Mouse (Mus musculus): ENCODE data around the gene Hormad2. TPM values are rescaled to one million over a fixed set of nuclear protein-coding genes. Genes with fewer than 3 reads are reported as not detected.

Gene Hormad2
- polyA plus RNA-seq (2012; rRNA removed), result 13.7 and 15.3 TPM in 2 replicates

GRCm38 (mm10) chr11:4440978-4441377, at the start of gene Hormad2:
TSS of gene Hormad2 (minus strand) at chr11:4441105.
- no peaks in the 10 kb centered on the region for H3K36me3 ChIP-seq (ENCODE audit: control insufficient read depth, insufficient read depth, low read length)
- TF ChIP-seq POLR2A (IDR thresholded peaks at IDR 0.05; ENCODE audit: control insufficient read depth, low read depth, low read length) (peak; percentile 89), CTCF (IDR thresholded peaks at IDR 0.05; ENCODE audit: control insufficient read depth, insufficient read depth, insufficient replicate concordance, low read depth, low read length) (no peak)
- no peaks in the 10 kb centered on the region for H3K27me3 ChIP-seq (ENCODE audit: control insufficient read depth, insufficient read depth, low read length)
- peak within 1 kb of the TSS; percentile 92 for H3K4me3 ChIP-seq (ENCODE audit: control insufficient read depth, low read depth, low read length)
- peak within 1 kb of the TSS; percentile 91 for H3K27ac ChIP-seq (ENCODE audit: control insufficient read depth, insufficient read depth, low read depth, low read length)
- H3K4me1 ChIP-seq (ENCODE audit: control insufficient read depth, insufficient read depth, low read length), result peaks cover 13% of the 10 kb centered on the region

- Histone ChIP-seq H3K4me1 (ENCODE audit: control insufficient read depth, insufficient read depth, low read length) (no peaks in the 10 kb centered on the region), H3K27me3 (ENCODE audit: control insufficient read depth, insufficient read depth, low read length) (no peaks in the 10 kb centered on the region), H3K36me3 (ENCODE audit: control insufficient read depth, insufficient read depth, low read length) (peaks cover 2% of the 10 kb centered on the region), H3K4me3 (ENCODE audit: control insufficient read depth, low read depth, low read length) (no peak overlapping the region), H3K27ac (ENCODE audit: control insufficient read depth, insufficient read depth, low read depth, low read length) (no peak overlapping the region)
- TF ChIP-seq POLR2A (IDR thresholded peaks at IDR 0.05; ENCODE audit: control insufficient read depth, low read depth, low read length) (no peak), CTCF (IDR thresholded peaks at IDR 0.05; ENCODE audit: control insufficient read depth, insufficient read depth, insufficient replicate concordance, low read depth, low read length) (no peak)
These were observed 48.3 kb upstream of the Hormad2 start for GRCm38 (mm10) chr11:4489207-4489606.

- no peak for TF ChIP-seq POLR2A (IDR thresholded peaks at IDR 0.05; ENCODE audit: control insufficient read depth, low read depth, low read length)
- TF ChIP-seq CTCF (IDR thresholded peaks at IDR 0.05; ENCODE audit: control insufficient read depth, insufficient read depth, insufficient replicate concordance, low read depth, low read length), result no peak
- no peaks in the 10 kb centered on the region for H3K27me3 ChIP-seq (ENCODE audit: control insufficient read depth, insufficient read depth, low read length)
- no peaks in the 10 kb centered on the region for H3K4me1 ChIP-seq (ENCODE audit: control insufficient read depth, insufficient read depth, low read length)
- peaks cover 2% of the 10 kb centered on the region for H3K36me3 ChIP-seq (ENCODE audit: control insufficient read depth, insufficient read depth, low read length)
- H3K4me3 ChIP-seq (ENCODE audit: control insufficient read depth, low read depth, low read length), result no peak overlapping the region
- H3K27ac ChIP-seq (ENCODE audit: control insufficient read depth, insufficient read depth, low read depth, low read length), result no peak overlapping the region
These were observed 47.9 kb upstream of the Hormad2 start for GRCm38 (mm10) chr11:4488798-4489197.

GRCm38 (mm10) chr11:4488367-4488766, 47.5 kb upstream of the Hormad2 start:
- peaks cover 2% of the 10 kb centered on the region for H3K36me3 ChIP-seq (ENCODE audit: control insufficient read depth, insufficient read depth, low read length)
- no peak overlapping the region for H3K4me3 ChIP-seq (ENCODE audit: control insufficient read depth, low read depth, low read length)
- no peaks in the 10 kb centered on the region for H3K4me1 ChIP-seq (ENCODE audit: control insufficient read depth, insufficient read depth, low read length)
- no peaks in the 10 kb centered on the region for H3K27me3 ChIP-seq (ENCODE audit: control insufficient read depth, insufficient read depth, low read length)
- no peak overlapping the region for H3K27ac ChIP-seq (ENCODE audit: control insufficient read depth, insufficient read depth, low read depth, low read length)
- no peak for TF ChIP-seq CTCF (IDR thresholded peaks at IDR 0.05; ENCODE audit: control insufficient read depth, insufficient read depth, insufficient replicate concordance, low read depth, low read length)

GRCm38 (mm10) chr11:4487401-4487965, 46.6 kb upstream of the Hormad2 start:
- TF ChIP-seq CTCF (IDR thresholded peaks at IDR 0.05; ENCODE audit: control insufficient read depth, insufficient read depth, insufficient replicate concordance, low read depth, low read length), result no peak
- TF ChIP-seq POLR2A (IDR thresholded peaks at IDR 0.05; ENCODE audit: control insufficient read depth, low read depth, low read length), result no peak
- no peak overlapping the region for H3K4me3 ChIP-seq (ENCODE audit: control insufficient read depth, low read depth, low read length)
- H3K36me3 ChIP-seq (ENCODE audit: control insufficient read depth, insufficient read depth, low read length), result peaks cover 2% of the 10 kb centered on the region
- H3K27ac ChIP-seq (ENCODE audit: control insufficient read depth, insufficient read depth, low read depth, low read length), result no peak overlapping the region
- H3K27me3 ChIP-seq (ENCODE audit: control insufficient read depth, insufficient read depth, low read length), result no peaks in the 10 kb centered on the region
- no peaks in the 10 kb centered on the region for H3K4me1 ChIP-seq (ENCODE audit: control insufficient read depth, insufficient read depth, low read length)

- no peaks in the 10 kb centered on the region for H3K4me1 ChIP-seq (ENCODE audit: control insufficient read depth, insufficient read depth, low read length)
- no peak overlapping the region for H3K4me3 ChIP-seq (ENCODE audit: control insufficient read depth, low read depth, low read length)
- peaks cover 3% of the 10 kb centered on the region for H3K36me3 ChIP-seq (ENCODE audit: control insufficient read depth, insufficient read depth, low read length)
- no peak overlapping the region for H3K27ac ChIP-seq (ENCODE audit: control insufficient read depth, insufficient read depth, low read depth, low read length)
- H3K27me3 ChIP-seq (ENCODE audit: control insufficient read depth, insufficient read depth, low read length), result no peaks in the 10 kb centered on the region
- TF ChIP-seq POLR2A (IDR thresholded peaks at IDR 0.05; ENCODE audit: control insufficient read depth, low read depth, low read length) (no peak), CTCF (IDR thresholded peaks at IDR 0.05; ENCODE audit: control insufficient read depth, insufficient read depth, insufficient replicate concordance, low read depth, low read length) (no peak)
These were observed 43.6 kb upstream of the Hormad2 start for GRCm38 (mm10) chr11:4484541-4484940.

- Histone ChIP-seq H3K27ac (ENCODE audit: control insufficient read depth, insufficient read depth, low read depth, low read length) (no peak overlapping the region), H3K27me3 (ENCODE audit: control insufficient read depth, insufficient read depth, low read length) (no peaks in the 10 kb centered on the region), H3K36me3 (ENCODE audit: control insufficient read depth, insufficient read depth, low read length) (peaks cover 2% of the 10 kb centered on the region; the same call in 1 of the 2 replicates), H3K4me1 (ENCODE audit: control insufficient read depth, insufficient read depth, low read length) (no peaks in the 10 kb centered on the region), H3K4me3 (ENCODE audit: control insufficient read depth, low read depth, low read length) (no peak overlapping the region)
- TF ChIP-seq POLR2A (IDR thresholded peaks at IDR 0.05; ENCODE audit: control insufficient read depth, low read depth, low read length), result no peak
- no peak for TF ChIP-seq CTCF (IDR thresholded peaks at IDR 0.05; ENCODE audit: control insufficient read depth, insufficient read depth, insufficient replicate concordance, low read depth, low read length)
These were observed 41.7 kb upstream of the Hormad2 start for GRCm38 (mm10) chr11:4482641-4483040.

All from testis, adult 2 months (tissue).